Comparison of ENCODE assay signal across 12 mouse cellular contexts in genomic region chr10:79792339-79793040, GRCm38 (mm10). TPM values are rescaled to one million over a fixed set of nuclear protein-coding genes. Genes with fewer than 3 reads are reported as not detected.
DNase-seq lines count a peak whose midpoint lies in the region; ATAC-seq and TF ChIP-seq lines count a peak whose summit lies in the region.
"Had no signal": no experiment of that assay in that cellular context is flagged by ENCODE, and none has a peak within 500 bp of the region (broad histone marks: within the 10 kb centered on the region; RNA-seq: fewer than 3 reads in every experiment).

No protein-coding gene starts in this region.

- H3K36me3 ChIP-seq in forebrain, postnatal 0 days (ENCODE audit: insufficient read depth): no peaks in the 10 kb centered on the region
- H3K36me3 ChIP-seq in forebrain, embryonic 16.5 days (ENCODE audit: control insufficient read depth, insufficient read depth): no peaks in the 10 kb centered on the region
- no peaks in the 10 kb centered on the region for H3K36me3 ChIP-seq in kidney, postnatal 0 days (ENCODE audit: insufficient read depth, low read length)
- no peaks in the 10 kb centered on the region for H3K36me3 ChIP-seq in midbrain, embryonic 14.5 days (ENCODE audit: control insufficient read depth, insufficient read depth, low read length)
- H3K36me3 ChIP-seq in thymus, adult 2 months (ENCODE audit: control insufficient read depth, insufficient read depth, low read length): no peaks in the 10 kb centered on the region

- peak overlapping the region; percentile 88; the same call in 1 of the 2 replicates for H3K4me2 ChIP-seq in forebrain, postnatal 0 days (ENCODE audit: low read depth)
- H3K4me2 ChIP-seq in forebrain, embryonic 16.5 days (ENCODE audit: low read length): no peak overlapping the region
- H3K4me2 ChIP-seq in kidney, postnatal 0 days (ENCODE audit: low read length): peak overlapping the region; percentile 96; the same call in 1 of the 2 replicates
- 0 out of 2 replicates have a peak overlapping the region, but pooled peaks have one; percentile 91 for H3K4me2 ChIP-seq in midbrain, embryonic 14.5 days (ENCODE audit: low read length)

- H3K4me3 ChIP-seq in forebrain, postnatal 0 days (ENCODE audit: low read depth, low read length): peak overlapping the region; percentile 92; the same call in 1 of the 2 replicates
- H3K4me3 ChIP-seq in forebrain, embryonic 16.5 days (replicated peaks; ENCODE audit: low read length): no peak overlapping the region
- H3K4me3 ChIP-seq in kidney, postnatal 0 days (replicated peaks; ENCODE audit: low read depth, low read length): peak overlapping the region; percentile 83; the same call in 1 of the 2 replicates
- no peak overlapping the region for H3K4me3 ChIP-seq in midbrain, embryonic 14.5 days (replicated peaks; ENCODE audit: low read depth, low read length)
- H3K4me3 ChIP-seq in thymus, adult 2 months (ENCODE audit: control insufficient read depth, insufficient read depth, low read length): no peak overlapping the region

- TF ChIP-seq POLR2A in thymus, adult 2 months (IDR thresholded peaks at IDR 0.05; ENCODE audit: control insufficient read depth, extremely low read depth, insufficient read depth, low read length, poor library complexity): no peak

- no peak for TF ChIP-seq CTCF in forebrain, postnatal 0 days (IDR thresholded peaks at IDR 0.05; ENCODE audit: low read depth)
- no peak for TF ChIP-seq CTCF in kidney, postnatal 0 days (IDR thresholded peaks at IDR 0.05; ENCODE audit: low read depth)
- no peak for TF ChIP-seq CTCF in thymus, adult 2 months (IDR thresholded peaks at IDR 0.05; ENCODE audit: borderline replicate concordance, control insufficient read depth, extremely low read depth, insufficient read depth, low read length, poor library complexity)

- ATAC-seq in forebrain, postnatal 0 days: no peak
- ATAC-seq in forebrain, embryonic 16.5 days: no peak
- ATAC-seq in kidney, postnatal 0 days (replicated peaks; ENCODE audit: low FRiP score, low read depth): no peak
- no peak for ATAC-seq in midbrain, embryonic 14.5 days (ENCODE audit: low FRiP score, low TSS enrichment)
- ATAC-seq in megakaryocyte-erythroid progenitor cell, adult 5-6 weeks (replicated peaks; ENCODE audit: low FRiP score, low TSS enrichment, poor library complexity, severe bottlenecking): no peak

- H3K9me3 ChIP-seq in forebrain, postnatal 0 days (ENCODE audit: low read length): no peaks in the 10 kb centered on the region
- no peaks in the 10 kb centered on the region for H3K9me3 ChIP-seq in forebrain, embryonic 16.5 days (ENCODE audit: control insufficient read depth, low read length)
- no peaks in the 10 kb centered on the region for H3K9me3 ChIP-seq in kidney, postnatal 0 days (replicated peaks; ENCODE audit: low read length)
- no peaks in the 10 kb centered on the region for H3K9me3 ChIP-seq in midbrain, embryonic 14.5 days (ENCODE audit: control insufficient read depth, low read length)

- no peak for DNase-seq in forebrain, postnatal 0 days
- DNase-seq in kidney, postnatal 0 days (ENCODE audit: low spot score): no peak
- no peak for DNase-seq in kidney, postnatal 4 days
- DNase-seq in adipocyte (ENCODE audit: low spot score): peak; percentile 23
- DNase-seq in midbrain, embryonic 14.5 days: no peak
- DNase-seq in thymus, adult 2 months: no peak

- H3K4me1 ChIP-seq in forebrain, postnatal 0 days (ENCODE audit: insufficient read depth): peaks cover 15% of the 10 kb centered on the region; the same call in 1 of the 2 replicates
- peaks cover 28% of the 10 kb centered on the region for H3K4me1 ChIP-seq in forebrain, embryonic 16.5 days (replicated peaks; ENCODE audit: control insufficient read depth, insufficient read depth, low read length)
- peaks cover 15% of the 10 kb centered on the region for H3K4me1 ChIP-seq in kidney, postnatal 0 days (replicated peaks; ENCODE audit: insufficient read depth, low read length)
- H3K4me1 ChIP-seq in midbrain, embryonic 14.5 days (ENCODE audit: control insufficient read depth, insufficient read depth, low read length): peaks cover 22% of the 10 kb centered on the region
- H3K4me1 ChIP-seq in thymus, adult 2 months (replicated peaks; ENCODE audit: control insufficient read depth, insufficient read depth, low read length): peaks cover 55% of the 10 kb centered on the region

- no peak overlapping the region for H3K27ac ChIP-seq in forebrain, postnatal 0 days (ENCODE audit: low read depth, low read length)
- no peak overlapping the region for H3K27ac ChIP-seq in forebrain, embryonic 16.5 days (ENCODE audit: low read length)
- H3K27ac ChIP-seq in kidney, postnatal 0 days: peak overlapping the region; percentile 64
- no peak overlapping the region for H3K27ac ChIP-seq in midbrain, embryonic 14.5 days (replicated peaks; ENCODE audit: low read depth, low read length)
- no peak overlapping the region for H3K27ac ChIP-seq in thymus, adult 2 months (ENCODE audit: control insufficient read depth, insufficient read depth, low read length)

- H3K27me3 ChIP-seq in forebrain, postnatal 0 days (ENCODE audit: insufficient read depth, low read length): no peaks in the 10 kb centered on the region
- no peaks in the 10 kb centered on the region for H3K27me3 ChIP-seq in forebrain, embryonic 16.5 days (replicated peaks; ENCODE audit: control insufficient read depth, insufficient read depth, low read length)
- no peaks in the 10 kb centered on the region for H3K27me3 ChIP-seq in kidney, postnatal 0 days (ENCODE audit: insufficient read depth, low read length)
- no peaks in the 10 kb centered on the region for H3K27me3 ChIP-seq in midbrain, embryonic 14.5 days (ENCODE audit: control insufficient read depth, insufficient read depth, low read length)
- H3K27me3 ChIP-seq in thymus, adult 2 months (ENCODE audit: control insufficient read depth, insufficient read depth, low read length): no peaks in the 10 kb centered on the region

- WGBS in forebrain, postnatal 0 days: 83% methylated on average over 5 of the region's 5 CpGs
- 84% methylated on average over 5 of the region's 5 CpGs for WGBS in forebrain, embryonic 16.5 days
- 87% methylated on average over 5 of the region's 5 CpGs for WGBS in kidney, postnatal 0 days
- 85% methylated on average over 5 of the region's 5 CpGs for WGBS in midbrain, embryonic 14.5 days
- WGBS in thymus, adult 2 months: 90% methylated on average over 5 of the region's 5 CpGs

- no peak overlapping the region for H3K9ac ChIP-seq in forebrain, postnatal 0 days
- no peak overlapping the region for H3K9ac ChIP-seq in forebrain, embryonic 16.5 days (replicated peaks; ENCODE audit: low read depth, low read length)
- H3K9ac ChIP-seq in kidney, postnatal 0 days (ENCODE audit: low read depth, low read length): 0 out of 2 replicates have a peak overlapping the region, but pooled peaks have one; percentile 90
- H3K9ac ChIP-seq in midbrain, embryonic 14.5 days (replicated peaks; ENCODE audit: low read length): no peak overlapping the region

RNA-seq across cellular contexts. Expression of gene Palm, which starts 0.9 kb away (rescaled TPM):
- 154 and 178 TPM in 2 replicates for total RNA-seq in forebrain, postnatal 0 days (2014; rRNA removed)
- polyA plus RNA-seq in forebrain, postnatal 0 days (2015; fragmentation: Nextera tagmentation; extraction: Ambion mirVana): 351 and 365 TPM in 2 replicates
- 327 and 349 TPM in 2 replicates for polyA plus RNA-seq in forebrain, embryonic 16.5 days (2015; fragmentation: Nextera tagmentation; extraction: Ambion mirVana)
- 132 and 152 TPM in 2 replicates for polyA plus RNA-seq in kidney, postnatal 0 days (2015; fragmentation: Nextera tagmentation; extraction: Ambion mirVana)
- polyA plus RNA-seq in midbrain, embryonic 14.5 days (2014; fragmentation: Nextera tagmentation; extraction: Ambion mirVana): 270 and 307 TPM in 2 replicates
- total RNA-seq in megakaryocyte-erythroid progenitor cell, adult 5-6 weeks (2014; fragmentation: Nextera tagmentation): 7.6 and 11.1 TPM in 2 replicates
- 4.6 and 6.8 TPM in 2 replicates for total RNA-seq in megakaryocyte-erythroid progenitor cell, adult 5-6 weeks (2017)
- polyA plus RNA-seq in thymus, adult 2 months (2012; rRNA removed): 63.7 and 87.8 TPM in 2 replicates

RNA-seq across cellular contexts. Expression of gene Prss57, which starts 1.7 kb away (rescaled TPM):
- total RNA-seq in forebrain, postnatal 0 days (2014; rRNA removed): 0.31 TPM in 1 of 2 replicates, not detected in the other
- 0.35 and 0.67 TPM in 2 replicates for polyA plus RNA-seq in forebrain, postnatal 0 days (2015; fragmentation: Nextera tagmentation; extraction: Ambion mirVana)
- polyA plus RNA-seq in forebrain, embryonic 16.5 days (2015; fragmentation: Nextera tagmentation; extraction: Ambion mirVana): 0.36 and 0.62 TPM in 2 replicates
- polyA plus RNA-seq in kidney, postnatal 0 days (2015; fragmentation: Nextera tagmentation; extraction: Ambion mirVana): 0.04 and 0.06 TPM in 2 replicates
- polyA plus RNA-seq in midbrain, embryonic 14.5 days (2014; fragmentation: Nextera tagmentation; extraction: Ambion mirVana): 0.30 TPM in 1 of 2 replicates, not detected in the other
- total RNA-seq in megakaryocyte-erythroid progenitor cell, adult 5-6 weeks (2014; fragmentation: Nextera tagmentation): 2.4 and 7.6 TPM in 2 replicates
- 1.7 and 3.5 TPM in 2 replicates for total RNA-seq in megakaryocyte-erythroid progenitor cell, adult 5-6 weeks (2017)
- 23.4 and 30.1 TPM in 2 replicates for polyA plus RNA-seq in thymus, adult 2 months (2012; rRNA removed)
- total RNA-seq: heart, adult 8-10 months had no signal
- polyA plus RNA-seq: adrenal gland, adult 2 months; neural tube, embryonic 14.5 days had no signal

RNA-seq across cellular contexts. Expression of gene Fstl3, which starts 15.4 kb away (rescaled TPM):
- 2.1 and 4.5 TPM in 2 replicates for total RNA-seq in forebrain, postnatal 0 days (2014; rRNA removed)
- 1.7 and 2.8 TPM in 2 replicates for polyA plus RNA-seq in forebrain, postnatal 0 days (2015; fragmentation: Nextera tagmentation; extraction: Ambion mirVana)
- polyA plus RNA-seq in forebrain, embryonic 16.5 days (2015; fragmentation: Nextera tagmentation; extraction: Ambion mirVana): 1.1 and 1.4 TPM in 2 replicates
- 32.9 and 38.7 TPM in 2 replicates for polyA plus RNA-seq in kidney, postnatal 0 days (2015; fragmentation: Nextera tagmentation; extraction: Ambion mirVana)
- polyA plus RNA-seq in midbrain, embryonic 14.5 days (2014; fragmentation: Nextera tagmentation; extraction: Ambion mirVana): 0.80 and 1.5 TPM in 2 replicates
- 0.49 and 0.96 TPM in 2 replicates for total RNA-seq in megakaryocyte-erythroid progenitor cell, adult 5-6 weeks (2014; fragmentation: Nextera tagmentation)
- total RNA-seq in megakaryocyte-erythroid progenitor cell, adult 5-6 weeks (2017): 0.66 and 0.80 TPM in 2 replicates
- polyA plus RNA-seq in thymus, adult 2 months (2012; rRNA removed): 15.9 and 17.1 TPM in 2 replicates

RNA-seq across cellular contexts. Expression of gene Rnf126, which starts 25.7 kb away (rescaled TPM):
- total RNA-seq in forebrain, postnatal 0 days (2014; rRNA removed): 54.1 and 88.3 TPM in 2 replicates
- 131 and 143 TPM in 2 replicates for polyA plus RNA-seq in forebrain, postnatal 0 days (2015; fragmentation: Nextera tagmentation; extraction: Ambion mirVana)
- polyA plus RNA-seq in forebrain, embryonic 16.5 days (2015; fragmentation: Nextera tagmentation; extraction: Ambion mirVana): 85.8 and 87.2 TPM in 2 replicates
- polyA plus RNA-seq in kidney, postnatal 0 days (2015; fragmentation: Nextera tagmentation; extraction: Ambion mirVana): 74.5 and 82.4 TPM in 2 replicates
- 92.8 and 94.6 TPM in 2 replicates for polyA plus RNA-seq in midbrain, embryonic 14.5 days (2014; fragmentation: Nextera tagmentation; extraction: Ambion mirVana)
- total RNA-seq in megakaryocyte-erythroid progenitor cell, adult 5-6 weeks (2014; fragmentation: Nextera tagmentation): 76.0 and 106 TPM in 2 replicates
- 16.2 and 20.8 TPM in 2 replicates for total RNA-seq in megakaryocyte-erythroid progenitor cell, adult 5-6 weeks (2017)
- 375 and 472 TPM in 2 replicates for polyA plus RNA-seq in thymus, adult 2 months (2012; rRNA removed)

RNA-seq across cellular contexts. Expression of gene Misp, which starts 28.3 kb away (rescaled TPM):
- total RNA-seq in forebrain, postnatal 0 days (2014; rRNA removed): 0.24 and 0.77 TPM in 2 replicates
- polyA plus RNA-seq in forebrain, postnatal 0 days (2015; fragmentation: Nextera tagmentation; extraction: Ambion mirVana): 0.09 and 0.41 TPM in 2 replicates
- 0.48 and 1.2 TPM in 2 replicates for polyA plus RNA-seq in forebrain, embryonic 16.5 days (2015; fragmentation: Nextera tagmentation; extraction: Ambion mirVana)
- polyA plus RNA-seq in kidney, postnatal 0 days (2015; fragmentation: Nextera tagmentation; extraction: Ambion mirVana): 24.5 and 24.8 TPM in 2 replicates
- 0.45 and 1.5 TPM in 2 replicates for polyA plus RNA-seq in midbrain, embryonic 14.5 days (2014; fragmentation: Nextera tagmentation; extraction: Ambion mirVana)
- total RNA-seq in megakaryocyte-erythroid progenitor cell, adult 5-6 weeks (2014; fragmentation: Nextera tagmentation): not detected in 2 replicates
- not detected in 2 replicates for total RNA-seq in megakaryocyte-erythroid progenitor cell, adult 5-6 weeks (2017)
- polyA plus RNA-seq in thymus, adult 2 months (2012; rRNA removed): 6.6 and 6.8 TPM in 2 replicates
- total RNA-seq: common myeloid progenitor, adult 5-6 weeks had no signal

Comparison
In these comparisons a context has a peak if more than half of its experiments do, and no peak if none do; other contexts are left out.
1. H3K4me3 ChIP-seq: peak in forebrain, postnatal 0 days (single experiment) and kidney, postnatal 0 days (single experiment); none in forebrain, embryonic 16.5 days (single experiment), midbrain, embryonic 14.5 days (single experiment) and thymus, adult 2 months (single experiment).
2. RNA of gene Prss57, which starts 1.7 kb away (polyA plus RNA-seq): 23.4 to 30.1 TPM in thymus, adult 2 months; 0.36 to 0.62 TPM in forebrain, embryonic 16.5 days, 0.35 to 0.67 TPM in forebrain, postnatal 0 days, 0.30 TPM in midbrain, embryonic 14.5 days and 0.04 to 0.06 TPM in kidney, postnatal 0 days; every median in the first group is over 10 times any median in the second.